Mouse (Mus musculus): Measurements from ENCODE around the gene Arhgap45.

DNA sequence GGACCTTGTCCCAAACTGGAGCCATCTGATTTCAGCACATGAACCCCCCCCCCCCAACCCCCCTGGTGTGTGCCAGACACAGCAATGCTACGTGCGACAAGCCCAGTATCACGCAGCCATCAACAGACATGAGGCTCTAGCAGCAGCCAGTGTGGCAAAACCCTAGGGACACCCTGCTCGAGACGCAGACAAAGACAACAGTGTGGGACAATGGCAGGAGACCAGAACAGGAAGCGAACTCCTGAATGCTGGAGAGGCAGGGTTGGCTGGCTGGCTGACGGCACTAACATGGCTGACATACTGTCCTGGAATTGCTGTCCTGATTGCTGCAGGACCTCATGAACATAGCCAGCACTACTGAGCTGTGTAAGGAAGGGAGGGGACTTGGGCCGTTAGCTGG is 18.7 kb downstream of the Arhgap45 start:
- TF ChIP-seq POLR2A (IDR thresholded peaks at IDR 0.05; ENCODE audit: extremely low read depth, insufficient read depth, low read length), result no peak
- no peak for TF ChIP-seq CTCF (IDR thresholded peaks at IDR 0.05; ENCODE audit: extremely low read depth, insufficient read depth, low read length)
